Mouse (Mus musculus): ENCODE measurements around the gene Foxo3.

- TF ChIP-seq CTCF (IDR thresholded peaks at IDR 0.05) (no peak), EP300 (IDR thresholded peaks at IDR 0.05) (no peak)
These were observed 50.4 kb downstream of the Foxo3 start for GRCm38 (mm10) chr10:42226176-42226575.

Measured in lung, postnatal 0 days (tissue).